In the genomic region with DNA sequence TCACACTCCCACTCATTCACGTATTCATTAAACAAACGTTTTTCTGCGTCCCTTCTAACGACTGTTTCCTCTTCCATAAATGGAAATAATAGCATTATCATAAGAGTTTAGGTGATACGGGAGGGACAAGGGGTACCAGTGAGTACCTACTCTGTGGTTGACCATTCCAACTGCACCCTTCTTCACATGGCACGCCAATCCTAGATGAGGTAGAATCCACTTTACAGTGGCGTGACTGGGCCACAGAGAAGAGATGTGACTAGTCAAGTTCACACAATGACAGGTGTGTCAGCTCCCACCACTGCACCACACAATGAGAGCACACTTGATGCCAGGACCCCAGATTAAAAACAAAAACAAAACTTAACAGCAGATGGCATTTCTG, we compare ENCODE assay signal across 8 mouse cellular contexts. TPM values are rescaled to one million over a fixed set of nuclear protein-coding genes. Genes with fewer than 3 reads are reported as not detected.
A peak's percentile ranks its signal among the peaks of the same experiment; 100 is the strongest.
DNase-seq lines count a peak whose midpoint lies in the region; ATAC-seq and TF ChIP-seq lines count a peak whose summit lies in the region.

No protein-coding gene starts in this region.

- peak overlapping the region; percentile 92 for H3K4me2 ChIP-seq in heart, embryonic 12.5 days
- H3K4me2 ChIP-seq in forebrain, embryonic 16.5 days (ENCODE audit: low read length) = peak overlapping the region; percentile 97
- peak overlapping the region; percentile 89 for H3K4me2 ChIP-seq in liver, embryonic 16.5 days (ENCODE audit: low read depth, low read length)

- peak overlapping the region; percentile 55 for H3K4me3 ChIP-seq in heart, embryonic 12.5 days
- peak overlapping the region; percentile 56 to 73; a peak in 3 of 4 replicates for H3K4me3 ChIP-seq in MEL (ENCODE audit: control insufficient read depth in 1 of 2, insufficient read depth in 1 of 2, low read depth in 2 of 2, low read length in 2 of 2)
- H3K4me3 ChIP-seq in forebrain, embryonic 16.5 days (replicated peaks; ENCODE audit: low read length) = peak overlapping the region; percentile 63
- peak overlapping the region; percentile 64 for H3K4me3 ChIP-seq in liver, embryonic 16.5 days (ENCODE audit: low read depth, low read length)

- TF ChIP-seq CTCF in MEL (IDR thresholded peaks at IDR 0.05 in 2 of 3, conservative IDR thresholded peaks at IDR 0.05 in 1 of 3; ENCODE audit: control insufficient read depth in 1 of 3, insufficient read depth in 1 of 3, low read depth in 2 of 3, low read length in 3 of 3, poor library complexity in 1 of 3, severe bottlenecking in 1 of 3) = no peak

- TF ChIP-seq POLR2A in MEL (IDR thresholded peaks at IDR 0.05; ENCODE audit: control insufficient read depth in 1 of 2, insufficient read depth in 1 of 2, low read depth in 1 of 2, low read length in 2 of 2, poor library complexity in 1 of 2) = no peak

- 27% methylated on average over 7 of the region's 7 CpGs for WGBS in heart, embryonic 12.5 days
- 20% methylated on average over 7 of the region's 7 CpGs for WGBS in forebrain, embryonic 16.5 days
- WGBS in liver, embryonic 16.5 days (ENCODE audit: insufficient replicate concordance) = 19% methylated on average over 7 of the region's 7 CpGs

- H3K27me3 ChIP-seq in heart, embryonic 12.5 days (replicated peaks) = peaks cover 50% of the 10 kb centered on the region
- H3K27me3 ChIP-seq in MEL (ENCODE audit: control insufficient read depth in 1 of 2, insufficient read depth in 2 of 2, low read length in 2 of 2) = no peaks in the 10 kb centered on the region
- 0 out of 2 replicates have a peak, but pooled peaks cover 3% of the 10 kb centered on the region for H3K27me3 ChIP-seq in forebrain, embryonic 16.5 days (replicated peaks; ENCODE audit: control insufficient read depth, insufficient read depth, low read length)
- H3K27me3 ChIP-seq in liver, embryonic 16.5 days (ENCODE audit: control insufficient read depth, insufficient read depth, low read depth, low read length) = peaks cover 30% of the 10 kb centered on the region

- H3K27ac ChIP-seq in heart, embryonic 12.5 days (ENCODE audit: poor library complexity, severe bottlenecking) = no peak overlapping the region
- no peak overlapping the region for H3K27ac ChIP-seq in MEL (ENCODE audit: control insufficient read depth, low read depth, low read length)
- no peak overlapping the region for H3K27ac ChIP-seq in forebrain, embryonic 16.5 days (ENCODE audit: low read length)
- no peak overlapping the region for H3K27ac ChIP-seq in liver, embryonic 16.5 days (ENCODE audit: low read length)

- no peak for TF ChIP-seq EP300 in MEL (IDR thresholded peaks at IDR 0.05; ENCODE audit: low read depth in 1 of 2, low read length in 2 of 2)

- no peak for DNase-seq in heart, adult 9 months (ENCODE audit: low spot score in 2 of 2)
- no peak for DNase-seq in MEL (ENCODE audit: low read depth, low spot score)
- DNase-seq in embryo, embryonic 11 days = no peak
- DNase-seq in left cerebral cortex, postnatal 25 days (ENCODE audit: low spot score in 2 of 2) = no peak
- no peak for DNase-seq in gastrocnemius, adult 8-10 months (ENCODE audit: low spot score in 2 of 2)

- peaks cover 8% of the 10 kb centered on the region for H3K4me1 ChIP-seq in heart, embryonic 12.5 days (replicated peaks)
- peaks cover 3 to 23% of the 10 kb centered on the region in 2 experiments for H3K4me1 ChIP-seq in MEL (ENCODE audit: control insufficient read depth in 1 of 2, insufficient read depth in 2 of 2, low read length in 2 of 2)
- H3K4me1 ChIP-seq in forebrain, embryonic 16.5 days (replicated peaks; ENCODE audit: control insufficient read depth, insufficient read depth, low read length) = peaks cover 12% of the 10 kb centered on the region
- peaks cover 12% of the 10 kb centered on the region for H3K4me1 ChIP-seq in liver, embryonic 16.5 days (ENCODE audit: control insufficient read depth, low read depth, low read length)

- H3K9me3 ChIP-seq in heart, embryonic 12.5 days (replicated peaks) = no peaks in the 10 kb centered on the region; the same call in 1 of the 2 replicates
- H3K9me3 ChIP-seq in MEL (replicated peaks; ENCODE audit: insufficient read depth, low read length) = no peaks in the 10 kb centered on the region
- H3K9me3 ChIP-seq in forebrain, embryonic 16.5 days (ENCODE audit: control insufficient read depth, low read length) = no peaks in the 10 kb centered on the region
- H3K9me3 ChIP-seq in liver, embryonic 16.5 days (replicated peaks; ENCODE audit: control insufficient read depth, low read length) = no peaks in the 10 kb centered on the region

- peak overlapping the region; percentile 70; the same call in 1 of the 2 replicates for H3K9ac ChIP-seq in heart, embryonic 12.5 days
- H3K9ac ChIP-seq in MEL (ENCODE audit: control insufficient read depth, low read depth, low read length, poor library complexity, severe bottlenecking) = peak overlapping the region; percentile 75
- peak overlapping the region; percentile 79 for H3K9ac ChIP-seq in forebrain, embryonic 16.5 days (replicated peaks; ENCODE audit: low read depth, low read length)
- peak overlapping the region; percentile 62; the same call in 1 of the 2 replicates for H3K9ac ChIP-seq in liver, embryonic 16.5 days (ENCODE audit: low read depth, low read length)

- TF ChIP-seq RAD21 in MEL (IDR thresholded peaks at IDR 0.05; ENCODE audit: low read depth, low read length) = no peak

- H3K36me3 ChIP-seq in heart, embryonic 12.5 days = no peaks in the 10 kb centered on the region
- no peaks in the 10 kb centered on the region for H3K36me3 ChIP-seq in MEL (ENCODE audit: control insufficient read depth in 1 of 2, insufficient read depth in 2 of 2, low read length in 2 of 2)
- no peaks in the 10 kb centered on the region for H3K36me3 ChIP-seq in forebrain, embryonic 16.5 days (ENCODE audit: control insufficient read depth, insufficient read depth)
- no peaks in the 10 kb centered on the region for H3K36me3 ChIP-seq in liver, embryonic 16.5 days (ENCODE audit: control insufficient read depth, insufficient read depth)

- intact Hi-C loops in left cerebral cortex, postnatal 25 days (cut with DNase I) = no loop called here

- no peaks in the 10 kb centered on the region for H3K79me2 ChIP-seq in MEL (ENCODE audit: control insufficient read depth, insufficient read depth, low read length, poor library complexity)

- ATAC-seq in heart, embryonic 12.5 days (ENCODE audit: insufficient number of reproducible peaks, low FRiP score) = no peak; the same call in 1 of the 2 replicates
- peak; percentile 35 for ATAC-seq in forebrain, embryonic 16.5 days
- no peak; the same call in 1 of the 2 replicates for ATAC-seq in liver, embryonic 16.5 days (ENCODE audit: low read depth)

TF ChIP-seq in MEL, 35 proteins besides CTCF, POLR2A, EP300 and RAD21:
- no peak for TF ChIP-seq TAL1 (IDR thresholded peaks at IDR 0.05; ENCODE audit: low read length)
- no peak for TF ChIP-seq USF1 (IDR thresholded peaks at IDR 0.05; ENCODE audit: low read depth, low read length)
- no peak for TF ChIP-seq MYC (IDR thresholded peaks at IDR 0.05; ENCODE audit: low read depth, low read length)
- no peak for TF ChIP-seq ZC3H11A (IDR thresholded peaks at IDR 0.05; ENCODE audit: low read depth, low read length)
- no peak for TF ChIP-seq MAFK (IDR thresholded peaks at IDR 0.05; ENCODE audit: borderline replicate concordance, low read depth, low read length)
- TF ChIP-seq MEF2A (IDR thresholded peaks at IDR 0.05; ENCODE audit: extremely low read depth, insufficient replicate concordance, low read depth, low read length, poor library complexity, severe bottlenecking) = no peak

RNA-seq across cellular contexts. Expression of a gene that starts 16.2 kb away (rescaled TPM):
- polyA plus RNA-seq in heart, embryonic 12.5 days (2016; fragmentation: Nextera tagmentation; extraction: Ambion mirVana) = 41.2 and 43.6 TPM in 2 replicates
- total RNA-seq in MEL (2012; rRNA removed) = 18.2 and 23.3 TPM in 2 replicates
- 10 to 100 TPM in 1 of 2 experiments, not detected in 1; 58.1 TPM for polyA plus RNA-seq in MEL (2012; ENCODE audit: insufficient read depth in 1 of 2, insufficient read length in 2 of 2, low read depth in 1 of 2, low replicate concordance in 2 of 2, missing spikeins in 1 of 2)
- polyA plus RNA-seq in forebrain, embryonic 16.5 days (2015; fragmentation: Nextera tagmentation; extraction: Ambion mirVana) = 0.46 and 0.79 TPM in 2 replicates
- 44.1 and 44.3 TPM in 2 replicates for polyA plus RNA-seq in liver, embryonic 16.5 days (2015; fragmentation: Nextera tagmentation; extraction: Ambion mirVana)
- 10 to 100 TPM; 17.9 to 18.8 TPM for total RNA-seq in left cerebral cortex, postnatal 25 days (2021)
- total RNA-seq in gastrocnemius, adult 8-10 months (2022) = 10 to 100 TPM in 3 of 4 experiments, 1 to 10 TPM in 1; 6.1 to 27.5 (median 16.1) TPM
